Mouse (Mus musculus) stomach, postnatal 0 days (tissue): Measurements from ENCODE around the gene Gpr143. TPM values are rescaled to one million over a fixed set of nuclear protein-coding genes. Genes with fewer than 3 reads are reported as not detected.
A peak's percentile ranks its signal among the peaks of the same experiment; 100 is the strongest.

Experiments used
- ATAC-seq: fragments of 200-750 bp; cut with Nextera tagmentation; 2 replicates; pipeline ENCODE4 v1.8.0; 2017; ENCODE audit not compliant: low FRiP score, low TSS enrichment
- DNase-seq: peaks from one replicate; pipeline ENCODE4 v3.0.0-alpha.2; 2016; ENCODE audit warnings: low spot score
- H3K27ac ChIP-seq: fragments of 300-500 bp; sonication (generic); replicated peaks from 2 replicates; pipeline ENCODE4 v1.5.1; 2014; ENCODE audit warnings: mild to moderate bottlenecking, control low read depth
- H3K27me3 ChIP-seq: fragments of 300-500 bp; sonication (generic); 2 replicates; pipeline ENCODE4 v1.6.1; 2014; ENCODE audit warnings: low read length; ENCODE audit not compliant: control insufficient read depth, insufficient read depth
- H3K36me3 ChIP-seq: fragments of 300-500 bp; sonication (generic); 2 replicates; pipeline ENCODE4 v1.6.1; 2014; ENCODE audit warnings: low read length, mixed read lengths; ENCODE audit not compliant: control insufficient read depth, insufficient read depth
- H3K4me1 ChIP-seq: fragments of 300-500 bp; sonication (generic); replicated peaks from 2 replicates; pipeline ENCODE4 v1.6.1; 2014; ENCODE audit warnings: antibody characterized with exemption; ENCODE audit not compliant: control insufficient read depth, insufficient read depth
- H3K4me2 ChIP-seq: fragments of 300-500 bp; sonication (generic); replicated peaks from 2 replicates; pipeline ENCODE4 v1.6.1; 2014; ENCODE audit warnings: low read depth, mild to moderate bottlenecking, control low read depth, moderate library complexity
- H3K4me3 ChIP-seq: fragments of 300-500 bp; sonication (generic); 2 replicates; pipeline ENCODE4 v1.5.1; 2014; ENCODE audit warnings: low read depth, low read length, control low read depth
- H3K9ac ChIP-seq: fragments of 300-500 bp; sonication (generic); 2 replicates; pipeline ENCODE4 v1.6.1; 2014; ENCODE audit warnings: mild to moderate bottlenecking, low read length, control low read depth, mixed read lengths
- H3K9me3 ChIP-seq: fragments of 300-500 bp; sonication (generic); 2 replicates; pipeline ENCODE4 v1.6.1; 2016; ENCODE audit warnings: low read length; ENCODE audit not compliant: control insufficient read depth
- CTCF ChIP-seq: IDR thresholded peaks from 2 replicates; pipeline ENCODE4 v1.5.1; 2016; ENCODE audit warnings: antibody characterized with exemption, low read depth, mild to moderate bottlenecking, moderate library complexity
- EP300 ChIP-seq: optimal IDR thresholded peaks from 2 replicates; pipeline ENCODE3; 2016; ENCODE audit warnings: antibody characterized with exemption
- WGBS: fragments of 180-500 bp; shearing (Covaris S2); extraction: QIAGEN DNeasy Blood & Tissue Kit; methylation state at CpG from one replicate; pipeline ENCODE4 v1.1.7; 2014; 5-methylcytosine and 5-hydroxymethylcytosine counted together
- polyA plus RNA-seq: library from polyadenylated mRNA; unstranded; fragments of >200 nt; fragmentation: Nextera tagmentation; extraction: Ambion mirVana; gene quantifications from 2 replicates; pipeline ENCODE4 v1.2.1, GENCODE M21; 2015

The Gpr143 gene
- 0.07 TPM in 1 of 2 replicates, not detected in the other for polyA plus RNA-seq

DNA sequence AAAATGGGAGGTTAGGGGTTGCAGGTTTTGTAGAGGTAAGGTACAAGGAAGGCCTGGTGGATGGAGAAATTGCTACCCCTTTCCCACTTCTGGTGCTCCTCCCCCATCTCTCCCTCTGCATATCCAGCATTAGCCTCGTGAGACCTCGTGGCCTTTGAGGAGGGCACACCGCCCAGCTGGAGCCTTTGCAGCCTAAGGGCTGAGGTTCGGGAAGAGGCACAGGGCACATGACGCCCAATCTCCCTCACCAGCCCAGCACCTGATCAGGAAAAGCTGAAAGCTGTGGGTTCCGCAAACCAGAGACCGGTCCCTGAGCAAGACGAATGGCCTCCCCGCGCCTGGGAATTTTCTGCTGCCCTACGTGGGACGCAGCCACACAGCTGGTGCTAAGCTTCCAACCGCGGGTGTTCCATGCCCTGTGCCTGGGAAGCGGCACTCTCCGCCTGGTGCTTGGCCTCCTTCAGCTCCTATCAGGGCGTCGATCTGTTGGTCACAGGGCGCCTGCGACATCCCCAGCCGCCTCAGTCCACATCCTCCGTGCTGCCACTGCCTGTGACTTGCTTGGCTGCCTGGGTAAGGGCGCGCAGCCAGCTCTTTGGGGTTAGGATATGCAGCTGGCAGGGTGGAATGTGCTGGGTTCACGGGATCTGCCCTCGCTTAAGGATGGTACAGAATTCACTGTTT lies at the start of gene Gpr143:
TSS of gene Gpr143 (plus strand) at position 202 of the 684 bp plus-strand sequence.
- H3K4me1 ChIP-seq, result no peaks in the 10 kb centered on the region
- WGBS, result 21% methylated on average over 20 of the region's 26 CpGs

DNA sequence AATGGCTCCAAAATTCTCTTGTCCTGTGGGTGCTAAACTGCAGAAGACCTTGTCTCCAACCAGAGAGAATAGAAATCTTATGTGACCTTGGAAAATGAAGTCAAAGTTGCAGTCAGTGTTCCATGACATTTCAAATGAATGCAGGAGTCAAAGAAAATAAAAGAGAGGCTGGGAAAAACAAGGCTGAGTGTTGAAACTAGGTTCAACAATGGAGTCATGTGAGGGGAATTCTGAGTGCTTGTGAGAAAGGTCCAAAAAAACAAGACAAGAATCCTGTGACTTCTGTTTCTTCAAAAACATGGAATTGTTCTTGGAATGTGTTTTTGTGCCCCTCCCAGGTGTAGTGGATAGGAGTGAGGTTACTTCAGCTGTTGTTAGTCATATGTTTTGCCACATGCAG lies 46.4 kb upstream of the Gpr143 start:
- TF ChIP-seq EP300 (no peak), CTCF (no peak)
- DNase-seq, result no peak

More for the DNA sequence above, at the start of gene Gpr143:
- ATAC-seq (peak; percentile 42), DNase-seq (peak; percentile 26)
- H3K4me2 ChIP-seq, result peak within 1 kb of the TSS; percentile 39
- H3K9me3 ChIP-seq, result no peaks in the 10 kb centered on the region
- TF ChIP-seq EP300, result no peak
- TF ChIP-seq CTCF, result no peak
- H3K27ac ChIP-seq, result no peak within 1 kb of the TSS
- 0 out of 2 replicates have a peak within 1 kb of the TSS, but pooled peaks have one; percentile 6 for H3K4me3 ChIP-seq
- no peaks in the 10 kb centered on the region for H3K36me3 ChIP-seq
- no peaks in the 10 kb centered on the region for H3K27me3 ChIP-seq
- no peak within 1 kb of the TSS for H3K9ac ChIP-seq

DNA sequence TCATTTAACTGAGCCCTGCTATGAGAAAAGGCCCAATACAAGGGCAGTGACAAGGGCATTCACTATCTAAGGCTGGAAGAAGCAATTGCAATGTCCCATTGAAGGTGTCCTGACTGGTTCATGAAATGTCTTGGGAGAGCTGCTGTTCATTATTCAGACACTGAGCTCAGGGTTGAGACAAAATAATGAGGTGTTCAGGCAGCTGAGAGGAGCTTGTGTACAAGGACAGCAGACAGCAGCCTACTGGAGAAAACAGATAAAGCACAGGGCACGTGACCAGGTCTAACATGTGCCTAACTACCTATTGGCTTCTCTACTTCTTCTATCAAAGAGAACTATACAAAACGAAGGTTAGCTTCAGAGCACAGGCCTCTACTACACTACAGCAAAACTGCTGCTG lies 43.5 kb upstream of the Gpr143 start:
- TF ChIP-seq EP300 (no peak), CTCF (no peak)
- ATAC-seq, result no peak
- Histone ChIP-seq H3K36me3 (no peaks in the 10 kb centered on the region), H3K9ac (no peak overlapping the region), H3K27ac (no peak overlapping the region), H3K4me1 (no peaks in the 10 kb centered on the region), H3K9me3 (no peaks in the 10 kb centered on the region), H3K27me3 (no peaks in the 10 kb centered on the region), H3K4me2 (no peak overlapping the region), H3K4me3 (no peak overlapping the region)
- DNase-seq, result no peak
- 71% methylated on average over 2 of the region's 2 CpGs for WGBS

More for the DNA sequence above, 46.4 kb upstream of the Gpr143 start:
- Histone ChIP-seq H3K4me1 (no peaks in the 10 kb centered on the region), H3K27me3 (no peaks in the 10 kb centered on the region), H3K9ac (no peak overlapping the region), H3K36me3 (no peaks in the 10 kb centered on the region), H3K4me3 (no peak overlapping the region), H3K4me2 (no peak overlapping the region), H3K27ac (no peak overlapping the region), H3K9me3 (no peaks in the 10 kb centered on the region)
- no peak for ATAC-seq

DNA sequence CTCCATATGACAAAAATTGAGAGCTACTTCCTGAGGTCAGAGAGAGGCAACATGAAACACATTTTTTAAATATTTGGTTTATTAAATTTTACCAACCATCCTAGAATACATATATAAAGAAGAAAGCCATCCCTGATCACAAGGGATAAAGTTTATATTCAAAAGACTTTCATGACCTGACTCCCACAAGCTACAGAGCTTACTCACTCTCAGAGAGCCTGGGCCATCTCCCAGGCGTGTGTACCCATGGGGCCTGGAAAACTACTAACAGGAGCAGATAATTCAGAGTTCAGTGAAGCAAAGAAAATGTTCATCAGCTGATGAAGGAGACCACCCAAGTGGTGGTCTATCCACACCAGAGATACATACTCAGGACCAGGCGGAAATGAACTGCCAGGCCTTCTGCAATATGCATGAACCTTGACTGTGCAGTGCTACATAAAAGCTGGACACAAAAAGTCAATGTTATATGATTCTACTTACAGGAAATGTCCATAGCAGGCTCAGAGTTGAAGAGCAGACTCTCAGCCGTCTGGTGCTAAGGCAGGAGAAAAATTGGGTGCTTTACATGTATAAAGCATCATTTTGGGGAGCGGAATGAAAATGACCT lies 42.9 kb upstream of the Gpr143 start:
- Histone ChIP-seq H3K36me3 (no peaks in the 10 kb centered on the region), H3K27me3 (no peaks in the 10 kb centered on the region), H3K9ac (no peak overlapping the region), H3K4me2 (no peak overlapping the region), H3K27ac (no peak overlapping the region), H3K9me3 (no peaks in the 10 kb centered on the region), H3K4me3 (no peak overlapping the region), H3K4me1 (no peaks in the 10 kb centered on the region)
- no peak for DNase-seq
- 67% methylated on average over 4 of the region's 4 CpGs for whole genome bisulfite sequencing
- TF ChIP-seq CTCF, result no peak
- no peak for TF ChIP-seq EP300
- ATAC-seq, result no peak

DNA sequence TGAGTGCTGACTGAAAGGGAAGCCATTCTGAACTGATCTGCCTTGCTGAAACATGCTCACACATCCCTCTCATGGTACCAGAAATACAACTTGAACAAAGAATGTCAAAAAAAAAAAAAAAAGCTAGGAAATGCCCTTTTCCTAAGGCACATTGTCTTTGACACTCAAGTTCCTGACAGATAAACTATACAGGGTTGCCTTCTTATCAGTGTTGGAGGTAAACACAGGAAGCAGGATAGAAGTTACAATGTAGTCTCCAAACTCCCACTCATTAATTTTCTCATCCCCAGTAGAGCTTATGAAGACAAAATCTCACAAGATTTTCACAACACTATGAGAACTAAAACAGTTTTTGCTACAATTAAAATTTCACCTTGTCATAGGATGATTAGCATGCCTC lies 38.1 kb upstream of the Gpr143 start:
- H3K9me3 ChIP-seq, result no peaks in the 10 kb centered on the region
- TF ChIP-seq EP300, result no peak
- TF ChIP-seq CTCF, result no peak
- DNase-seq (no peak), ATAC-seq (no peak)
- H3K27ac ChIP-seq, result no peak overlapping the region
- H3K4me3 ChIP-seq, result no peak overlapping the region
- H3K4me2 ChIP-seq, result no peak overlapping the region
- H3K36me3 ChIP-seq, result no peaks in the 10 kb centered on the region
- H3K27me3 ChIP-seq, result no peaks in the 10 kb centered on the region
- no peak overlapping the region for H3K9ac ChIP-seq
- H3K4me1 ChIP-seq, result no peaks in the 10 kb centered on the region

DNA sequence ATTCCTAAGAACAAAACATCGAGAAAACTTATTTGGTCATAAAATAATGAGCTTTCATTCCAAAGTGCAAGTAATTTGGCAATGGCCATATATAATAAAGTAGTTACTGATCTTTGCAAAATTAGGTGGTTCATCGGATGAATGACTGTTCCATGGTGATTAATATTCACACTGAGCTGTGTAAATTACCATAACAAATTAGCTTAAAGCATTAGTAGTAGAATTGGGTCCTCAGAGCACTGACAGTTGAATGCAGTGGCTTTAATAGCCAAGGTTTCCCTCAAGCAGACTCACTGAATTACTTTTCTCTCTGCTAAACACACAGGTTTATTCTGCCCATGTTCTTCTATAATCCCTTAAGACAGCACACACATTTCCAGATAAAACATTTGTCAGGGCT lies 35.8 kb upstream of the Gpr143 start:
- H3K9me3 ChIP-seq, result no peaks in the 10 kb centered on the region
- ATAC-seq, result no peak
- no peaks in the 10 kb centered on the region for H3K36me3 ChIP-seq
- TF ChIP-seq CTCF, result no peak
- TF ChIP-seq EP300, result no peak
- no peak for DNase-seq
- H3K4me2 ChIP-seq, result no peak overlapping the region
- 75% methylated on average over 2 of the region's 2 CpGs for whole genome bisulfite sequencing
- no peak overlapping the region for H3K9ac ChIP-seq
- H3K27me3 ChIP-seq, result no peaks in the 10 kb centered on the region
- H3K27ac ChIP-seq, result no peak overlapping the region
- no peaks in the 10 kb centered on the region for H3K4me1 ChIP-seq
- H3K4me3 ChIP-seq, result no peak overlapping the region
